Mouse (Mus musculus) hindbrain, embryonic 16.5 days (tissue): ENCODE measurements at regions not wholly inside any gene's neighbourhood (a gene's known extent, or its start where the extent isn't known, plus 50 kb on each side); places are given as distances from the start of the nearest gene placed in this dataset.

Experiments
- ATAC-seq: fragments of 200-750 bp; cut with Nextera tagmentation; 2 replicates; pipeline ENCODE4 v1.8.0; 2017; ENCODE audit warnings: moderate TSS enrichment, moderate library complexity
- H3K27ac ChIP-seq: fragments of 300-500 bp; sonication (generic); 2 replicates; pipeline ENCODE4 v1.5.1; 2014; ENCODE audit warnings: low read depth, mild to moderate bottlenecking, control low read depth, low read length, moderate library complexity
- H3K27me3 ChIP-seq: fragments of 300-500 bp; sonication (generic); replicated peaks from 2 replicates; pipeline ENCODE4 v1.6.1; 2014; ENCODE audit warnings: low read length; ENCODE audit not compliant: control insufficient read depth, insufficient read depth
- H3K36me3 ChIP-seq: fragments of 300-500 bp; sonication (generic); 2 replicates; pipeline ENCODE4 v1.6.1; 2014; ENCODE audit warnings: mild to moderate bottlenecking, low read length, moderate library complexity, mixed read lengths; ENCODE audit not compliant: control insufficient read depth, insufficient read depth
- H3K4me1 ChIP-seq: fragments of 300-500 bp; sonication (generic); 2 replicates; pipeline ENCODE4 v1.6.1; 2014; ENCODE audit warnings: low read depth, low read length; ENCODE audit not compliant: control insufficient read depth, insufficient read depth
- H3K4me2 ChIP-seq: fragments of 300-500 bp; sonication (generic); 2 replicates; pipeline ENCODE4 v1.6.1; 2014; ENCODE audit warnings: mild to moderate bottlenecking, low read length, control low read depth, moderate library complexity
- H3K4me3 ChIP-seq: fragments of 300-500 bp; sonication (generic); 2 replicates; pipeline ENCODE4 v1.5.1; 2014; ENCODE audit warnings: mild to moderate bottlenecking, low read length, control low read depth, moderate library complexity
- H3K9ac ChIP-seq: fragments of 300-500 bp; sonication (generic); 2 replicates; pipeline ENCODE4 v1.6.1; 2014; ENCODE audit warnings: low read depth, mild to moderate bottlenecking, control low read depth, low read length, moderate library complexity
- H3K9me3 ChIP-seq: fragments of 300-500 bp; sonication (generic); 2 replicates; pipeline ENCODE4 v1.6.1; 2014; ENCODE audit warnings: mild to moderate bottlenecking, low read length, moderate library complexity; ENCODE audit not compliant: control insufficient read depth
- WGBS: fragments of 180-500 bp; shearing (Covaris S2); extraction: QIAGEN DNeasy Blood & Tissue Kit; methylation state at CpG from one replicate; pipeline ENCODE4 v1.1.7; 2014; 5-methylcytosine and 5-hydroxymethylcytosine counted together

DNA sequence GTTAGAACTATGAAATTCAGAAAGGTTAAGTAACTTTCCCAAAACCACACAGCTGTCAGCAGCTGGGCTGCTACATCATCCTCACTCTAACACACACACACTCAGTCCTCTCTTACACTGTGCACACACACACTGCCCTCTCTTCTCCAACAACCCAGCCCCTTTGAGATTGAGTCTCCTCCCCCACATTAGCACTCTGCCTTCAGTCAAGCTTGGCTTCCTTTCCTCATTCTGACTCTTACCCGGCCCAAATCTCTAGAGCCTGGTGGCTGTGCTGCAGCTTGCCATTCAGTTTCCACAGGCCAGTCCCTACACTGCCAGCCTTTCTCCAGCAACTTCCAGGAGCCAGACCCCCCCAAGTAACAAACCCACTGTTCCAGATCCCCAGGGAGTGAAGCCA lies 602.0 kb upstream of the Adam5 start:
- no peak for ATAC-seq
- Histone ChIP-seq H3K27ac (no peak overlapping the region), H3K4me3 (no peak overlapping the region), H3K9ac (no peak overlapping the region), H3K27me3 (no peaks in the 10 kb centered on the region), H3K4me2 (no peak overlapping the region), H3K9me3 (no peaks in the 10 kb centered on the region), H3K4me1 (peaks cover 4% of the 10 kb centered on the region; the same call in 1 of the 2 replicates), H3K36me3 (no peaks in the 10 kb centered on the region)
- 50% methylated on average over 1 of the region's 1 CpGs for WGBS

GRCm38 (mm10) chr8:25421478-25421877 lies 597.3 kb upstream of the Adam5 start:
- no peak for ATAC-seq
- no peak overlapping the region for H3K4me3 ChIP-seq
- H3K27ac ChIP-seq: no peak overlapping the region
- no peaks in the 10 kb centered on the region for H3K36me3 ChIP-seq
- H3K9me3 ChIP-seq: no peaks in the 10 kb centered on the region
- H3K9ac ChIP-seq: no peak overlapping the region
- no peak overlapping the region for H3K4me2 ChIP-seq
- no peaks in the 10 kb centered on the region for H3K4me1 ChIP-seq
- WGBS: 89% methylated on average over 6 of the region's 6 CpGs
- H3K27me3 ChIP-seq: no peaks in the 10 kb centered on the region

DNA sequence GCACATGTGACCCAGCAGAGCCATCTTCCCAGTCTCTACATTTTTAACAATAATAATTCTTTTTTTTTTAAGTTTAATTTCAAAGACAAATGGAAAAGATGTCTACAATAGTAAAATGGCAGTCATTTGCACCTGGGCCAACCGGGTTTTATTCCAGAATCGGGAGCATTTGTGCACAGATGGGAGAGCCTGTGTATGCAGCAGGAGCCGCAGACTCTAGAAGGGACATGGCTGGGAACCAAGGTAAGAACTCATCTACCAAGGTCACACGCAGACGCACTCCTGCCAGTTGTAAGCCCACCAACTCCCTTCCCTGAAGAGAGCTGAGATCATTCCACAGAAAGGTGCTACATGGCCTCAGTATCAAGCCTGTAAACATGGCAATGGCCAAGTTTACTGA lies 586.4 kb upstream of the Adam5 start:
- Histone ChIP-seq H3K36me3 (no peaks in the 10 kb centered on the region), H3K4me1 (no peaks in the 10 kb centered on the region), H3K9me3 (no peaks in the 10 kb centered on the region), H3K27me3 (no peaks in the 10 kb centered on the region), H3K9ac (no peak overlapping the region), H3K27ac (no peak overlapping the region), H3K4me3 (no peak overlapping the region), H3K4me2 (no peak overlapping the region)
- WGBS: 86% methylated on average over 5 of the region's 5 CpGs
- 0 out of 2 replicates have a peak, but pooled peaks have one; percentile 20 for ATAC-seq

DNA sequence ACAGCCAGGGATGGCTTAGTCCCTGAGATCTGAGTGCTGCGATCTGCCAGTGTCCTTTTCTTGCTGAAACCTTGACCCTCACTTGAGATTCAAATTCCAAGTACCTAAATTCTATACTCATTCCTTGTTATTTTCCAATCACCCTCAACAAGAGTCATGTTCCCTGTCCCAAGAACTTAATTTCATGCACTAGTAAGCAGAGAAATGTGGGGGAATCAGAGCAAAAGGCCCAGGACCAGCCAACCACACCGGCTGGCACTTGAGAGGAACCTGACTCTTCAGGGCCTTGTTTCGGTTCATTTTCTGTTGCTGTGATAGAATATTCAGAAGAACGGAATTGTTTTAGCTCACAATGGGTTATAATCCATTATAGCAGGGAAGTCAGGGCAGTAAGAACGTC lies 583.7 kb upstream of the Adam5 start:
- H3K9ac ChIP-seq: no peak overlapping the region
- 88% methylated on average over 5 of the region's 5 CpGs for WGBS
- no peaks in the 10 kb centered on the region for H3K36me3 ChIP-seq
- no peaks in the 10 kb centered on the region for H3K9me3 ChIP-seq
- H3K4me3 ChIP-seq: no peak overlapping the region
- ATAC-seq: no peak
- H3K4me2 ChIP-seq: no peak overlapping the region
- H3K27me3 ChIP-seq: no peaks in the 10 kb centered on the region
- H3K4me1 ChIP-seq: no peaks in the 10 kb centered on the region
- no peak overlapping the region for H3K27ac ChIP-seq

GRCm38 (mm10) chr8:25392766-25393166 lies 568.6 kb upstream of the Adam5 start:
- no peaks in the 10 kb centered on the region for H3K36me3 ChIP-seq
- 16% methylated on average over 6 of the region's 6 CpGs for WGBS
- H3K27me3 ChIP-seq: no peaks in the 10 kb centered on the region
- H3K9ac ChIP-seq: 0 out of 2 replicates have a peak overlapping the region, but pooled peaks have one; percentile 18
- ATAC-seq: peak; percentile 21; the same call in 1 of the 2 replicates
- H3K27ac ChIP-seq: no peak overlapping the region
- peaks cover 26% of the 10 kb centered on the region for H3K4me1 ChIP-seq
- H3K4me2 ChIP-seq: no peak overlapping the region
- no peaks in the 10 kb centered on the region for H3K9me3 ChIP-seq
- no peak overlapping the region for H3K4me3 ChIP-seq

DNA sequence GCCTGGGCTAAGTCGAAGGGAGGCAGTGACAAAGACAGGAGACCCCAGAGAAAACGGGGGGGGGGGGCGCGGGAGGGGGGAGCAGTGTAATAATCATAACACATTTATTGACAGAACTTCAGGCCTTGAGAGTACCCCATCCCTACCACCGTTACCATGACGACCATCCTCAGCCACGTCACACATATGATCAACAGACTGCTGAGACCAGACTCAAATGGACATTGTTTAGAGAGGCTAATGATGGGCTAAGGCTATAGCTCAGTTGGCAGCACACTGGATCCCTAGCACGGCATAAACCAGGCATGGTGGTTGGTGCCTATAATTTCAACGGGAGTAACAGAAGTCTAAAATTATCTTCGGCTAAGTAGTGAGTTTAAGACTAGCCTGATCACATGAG lies 565.8 kb upstream of the Adam5 start:
- peak; percentile 44 for ATAC-seq
- Histone ChIP-seq H3K9ac (no peak overlapping the region), H3K4me3 (no peak overlapping the region), H3K27me3 (no peaks in the 10 kb centered on the region), H3K36me3 (no peaks in the 10 kb centered on the region), H3K27ac (peak overlapping the region; percentile 65), H3K4me2 (no peak overlapping the region), H3K9me3 (no peaks in the 10 kb centered on the region), H3K4me1 (peaks cover 31% of the 10 kb centered on the region)
- WGBS: 34% methylated on average over 10 of the region's 10 CpGs

DNA sequence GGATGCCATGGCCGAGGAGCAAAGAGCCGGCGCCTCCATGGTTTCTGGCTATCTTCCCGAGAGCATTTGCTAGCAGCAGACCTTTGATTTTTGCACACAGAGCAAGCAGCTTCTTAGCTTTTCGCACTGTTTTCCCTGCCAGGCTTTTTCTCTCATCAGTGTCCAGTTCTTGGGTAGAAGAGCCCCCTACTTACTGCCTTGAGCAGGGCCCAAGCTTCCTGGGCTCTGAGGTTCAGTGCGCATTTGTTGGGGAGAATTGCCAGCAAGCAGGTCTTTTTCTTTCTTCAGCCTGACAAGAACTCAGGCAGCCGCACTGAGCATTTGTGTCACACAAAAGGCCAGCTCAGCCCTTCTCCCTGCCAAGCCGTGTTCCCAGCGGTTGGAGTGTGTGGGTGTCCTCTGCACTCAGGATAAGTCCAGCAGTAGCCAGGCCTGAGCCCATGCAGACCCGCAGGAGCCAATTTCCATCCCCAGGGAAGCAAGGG lies 565.2 kb upstream of the Adam5 start:
- no peak overlapping the region for H3K4me3 ChIP-seq
- H3K27ac ChIP-seq: peak overlapping the region; percentile 65
- WGBS: 19% methylated on average over 10 of the region's 10 CpGs
- H3K36me3 ChIP-seq: no peaks in the 10 kb centered on the region
- H3K9me3 ChIP-seq: no peaks in the 10 kb centered on the region
- H3K9ac ChIP-seq: 0 out of 2 replicates have a peak overlapping the region, but pooled peaks have one; percentile 41
- H3K4me2 ChIP-seq: peak overlapping the region; percentile 12; the same call in 1 of the 2 replicates
- H3K27me3 ChIP-seq: no peaks in the 10 kb centered on the region
- ATAC-seq: peak; percentile 84
- peaks cover 31% of the 10 kb centered on the region for H3K4me1 ChIP-seq

- H3K4me1 ChIP-seq: peaks cover 31% of the 10 kb centered on the region
- no peaks in the 10 kb centered on the region for H3K27me3 ChIP-seq
- peak; percentile 38 for ATAC-seq
- no peak overlapping the region for H3K4me3 ChIP-seq
- peak overlapping the region; percentile 65 for H3K27ac ChIP-seq
- H3K9ac ChIP-seq: no peak overlapping the region
- H3K9me3 ChIP-seq: no peaks in the 10 kb centered on the region
- H3K4me2 ChIP-seq: peak overlapping the region; percentile 4; the same call in 1 of the 2 replicates
- H3K36me3 ChIP-seq: no peaks in the 10 kb centered on the region
- WGBS: 41% methylated on average over 9 of the region's 9 CpGs
Observed at GRCm38 (mm10) chr8:25388811-25389210, 564.6 kb upstream of the Adam5 start.

DNA sequence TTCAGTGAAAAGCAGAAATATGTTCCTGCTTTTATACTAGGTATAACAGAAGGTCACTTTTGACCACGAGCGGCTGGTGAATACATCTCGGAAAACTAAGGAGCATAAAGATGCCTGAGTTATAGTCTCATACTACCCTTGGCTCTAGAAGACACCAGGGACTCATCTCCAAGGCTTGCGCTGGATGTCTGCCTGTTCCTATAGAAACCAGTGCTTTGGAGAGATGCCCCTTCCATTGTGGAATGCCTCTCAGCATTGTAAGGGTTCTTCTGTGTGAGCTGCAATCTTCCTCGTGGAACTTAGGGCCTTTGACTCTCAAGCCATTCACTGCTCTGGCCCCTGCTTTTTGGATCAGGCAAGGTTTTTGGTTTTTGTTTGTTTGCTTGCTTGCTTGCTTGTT lies 561.0 kb upstream of the Adam5 start:
- WGBS: 40% methylated on average over 5 of the region's 5 CpGs

GRCm38 (mm10) chr8:25384591-25384990 lies 560.4 kb upstream of the Adam5 start:
- no peaks in the 10 kb centered on the region for H3K27me3 ChIP-seq
- H3K4me3 ChIP-seq: no peak overlapping the region
- H3K9ac ChIP-seq: no peak overlapping the region
- H3K4me1 ChIP-seq: peaks cover 13% of the 10 kb centered on the region
- no peaks in the 10 kb centered on the region for H3K9me3 ChIP-seq
- no peak overlapping the region for H3K27ac ChIP-seq
- H3K4me2 ChIP-seq: no peak overlapping the region
- ATAC-seq: no peak
- 59% methylated on average over 2 of the region's 2 CpGs for WGBS
- H3K36me3 ChIP-seq: no peaks in the 10 kb centered on the region

More for the DNA sequence above, 561.0 kb upstream of the Adam5 start:
- H3K4me2 ChIP-seq: no peak overlapping the region
- H3K4me1 ChIP-seq: peaks cover 18% of the 10 kb centered on the region
- no peak overlapping the region for H3K9ac ChIP-seq
- H3K27ac ChIP-seq: peak overlapping the region; percentile 29; the same call in 1 of the 2 replicates
- no peak for ATAC-seq
- no peak overlapping the region for H3K4me3 ChIP-seq
- no peaks in the 10 kb centered on the region for H3K27me3 ChIP-seq
- no peaks in the 10 kb centered on the region for H3K36me3 ChIP-seq
- no peaks in the 10 kb centered on the region for H3K9me3 ChIP-seq
